Mouse (Mus musculus) G1E (cell line): ENCODE results near the gene Dusp5.

Experiments used
- CTCF ChIP-seq: IDR thresholded peaks from 2 replicates; pipeline ENCODE4 v1.5.1; 2012; ENCODE audit warnings: low read depth, low read length, inconsistent platforms, mixed read lengths
- TAL1 ChIP-seq: conservative IDR thresholded peaks from 2 replicates; pipeline ENCODE4 v1.6.1; 2012; ENCODE audit warnings: low read depth, low read length, inconsistent platforms, mixed read lengths

- TF ChIP-seq CTCF (no peak), TAL1 (no peak)
Observed at GRCm38 (mm10) chr19:53531416-53531815, 2.5 kb downstream of the Dusp5 start.
